Mouse (Mus musculus) MEL (cell line): ENCODE results near the gene Lztr1. TPM values are rescaled to one million over a fixed set of nuclear protein-coding genes. Genes with fewer than 3 reads are reported as not detected.

ENCODE experiments used
- DNase-seq: peaks from one replicate; pipeline ENCODE4 v3.0.0; 2011; ENCODE audit warnings: low read depth, low spot score
- H3K27ac ChIP-seq: 2 replicates; pipeline ENCODE4 v1.5.1; 2012; ENCODE audit warnings: low read depth, mild to moderate bottlenecking, control low read depth, low read length, moderate library complexity; ENCODE audit not compliant: control insufficient read depth
- H3K27me3 ChIP-seq, 2 experiments: fragments of 150-350 bp in 1 of 2; sonication (generic) in 1 of 2; 2 replicates each; pipeline ENCODE4 v1.6.1; 2012; ENCODE audit warnings: low read length in 2 of 2, mild to moderate bottlenecking in 2 of 2, improper control_type of control experiment in 1 of 2, moderate library complexity in 1 of 2; ENCODE audit not compliant: insufficient read depth in 2 of 2, control insufficient read depth in 1 of 2
- H3K36me3 ChIP-seq, 2 experiments: 2 replicates each; pipeline ENCODE4 v1.6.1; 2012 to 2014; ENCODE audit warnings: low read length in 2 of 2, improper control_type of control experiment in 1 of 2, inconsistent platforms in 1 of 2, mild to moderate bottlenecking in 1 of 2; ENCODE audit not compliant: insufficient read depth in 2 of 2, control insufficient read depth in 1 of 2
- H3K4me1 ChIP-seq, 2 experiments: fragments of 150-350 bp in 1 of 2; sonication (generic) in 1 of 2; 2 replicates each; pipeline ENCODE4 v1.6.1; 2012; ENCODE audit warnings: low read length in 2 of 2, improper control_type of control experiment in 1 of 2, mild to moderate bottlenecking in 1 of 2; ENCODE audit not compliant: insufficient read depth in 2 of 2, control insufficient read depth in 1 of 2
- H3K4me3 ChIP-seq, 2 experiments: fragments of 150-350 bp in 1 of 2; sonication (generic) in 1 of 2; 2 replicates each; pipeline ENCODE4 v1.5.1; 2012; ENCODE audit warnings: low read depth in 2 of 2, low read length in 2 of 2, mild to moderate bottlenecking in 2 of 2, moderate library complexity in 2 of 2, control low read depth in 1 of 2, improper control_type of control experiment in 1 of 2; ENCODE audit not compliant: control insufficient read depth in 1 of 2, insufficient read depth in 1 of 2
- H3K79me2 ChIP-seq: 2 replicates; pipeline ENCODE4 v1.6.1; 2012; ENCODE audit warnings: mild to moderate bottlenecking, low read length, moderate library complexity; ENCODE audit not compliant: control insufficient read depth, poor library complexity, insufficient read depth
- H3K9ac ChIP-seq: 2 replicates; pipeline ENCODE4 v1.6.1; 2012; ENCODE audit warnings: low read depth, mild to moderate bottlenecking, control low read depth, low read length, moderate library complexity; ENCODE audit not compliant: control insufficient read depth, poor library complexity, severe bottlenecking
- H3K9me3 ChIP-seq: fragments of 150-350 bp; sonication (generic); replicated peaks from 2 replicates; pipeline ENCODE4 v1.6.1; 2012; ENCODE audit warnings: mild to moderate bottlenecking, low read length, improper control_type of control experiment, moderate library complexity; ENCODE audit not compliant: insufficient read depth
- BHLHE40 ChIP-seq: IDR thresholded peaks from 2 replicates; pipeline ENCODE4 v1.6.1; 2012; ENCODE audit warnings: low read depth, mild to moderate bottlenecking, inconsistent platforms, low read length, improper control_type of control experiment, borderline replicate concordance
- CHD1 ChIP-seq: IDR thresholded peaks from 2 replicates; pipeline ENCODE4 v1.6.1; 2012; ENCODE audit warnings: low read depth, mild to moderate bottlenecking, inconsistent platforms, low read length, improper control_type of control experiment
- CTCF ChIP-seq, 3 experiments: IDR thresholded peaks in 2 of 3; conservative IDR thresholded peaks in 1 of 3; 2 replicates each; pipeline ENCODE4 v1.5.1; 2011 to 2012; ENCODE audit warnings: low read length in 3 of 3, low read depth in 2 of 3, mild to moderate bottlenecking in 2 of 3, improper control_type of control experiment in 1 of 3, inconsistent platforms in 1 of 3, mixed read lengths in 1 of 3, moderate library complexity in 1 of 3; ENCODE audit not compliant: control insufficient read depth in 1 of 3, insufficient read depth in 1 of 3, poor library complexity in 1 of 3, severe bottlenecking in 1 of 3
- E2F4 ChIP-seq: IDR thresholded peaks from 2 replicates; pipeline ENCODE4 v1.6.1; 2011; ENCODE audit warnings: low read depth, low read length, improper control_type of control experiment, borderline replicate concordance
- GATA1 ChIP-seq: IDR thresholded peaks from 2 replicates; pipeline ENCODE4 v1.6.1; 2011; ENCODE audit warnings: low read depth, low read length, improper control_type of control experiment
- HCFC1 ChIP-seq: IDR thresholded peaks from 2 replicates; pipeline ENCODE4 v1.6.1; 2012; ENCODE audit warnings: low read depth, mild to moderate bottlenecking, inconsistent platforms, low read length, improper control_type of control experiment, moderate library complexity
- JUND ChIP-seq: IDR thresholded peaks from 2 replicates; pipeline ENCODE4 v1.6.1; 2011; ENCODE audit warnings: low read depth, mild to moderate bottlenecking, improper control_type of control experiment, low read length
- KAT2A ChIP-seq: conservative IDR thresholded peaks from 2 replicates; pipeline ENCODE4 v1.6.1; 2012; ENCODE audit warnings: low read depth, low read length, improper control_type of control experiment, inconsistent platforms
- MAFK ChIP-seq: IDR thresholded peaks from 2 replicates; pipeline ENCODE4 v1.6.1; 2011; ENCODE audit warnings: low read depth, mild to moderate bottlenecking, low read length, improper control_type of control experiment, borderline replicate concordance
- MEF2A ChIP-seq: IDR thresholded peaks from 2 replicates; pipeline ENCODE4 v1.6.1; 2014; ENCODE audit warnings: low read depth, mild to moderate bottlenecking, inconsistent platforms, low read length, improper control_type of control experiment; ENCODE audit not compliant: poor library complexity, insufficient replicate concordance, severe bottlenecking; ENCODE audit errors: extremely low read depth
- MYC ChIP-seq: IDR thresholded peaks from 2 replicates; pipeline ENCODE4 v1.6.1; 2011; ENCODE audit warnings: low read depth, mild to moderate bottlenecking, low read length, improper control_type of control experiment, moderate library complexity
- POLR2AphosphoS2 ChIP-seq: IDR thresholded peaks from 2 replicates; pipeline ENCODE4 v1.6.1; 2011; ENCODE audit warnings: low read length, improper control_type of control experiment
- RAD21 ChIP-seq: IDR thresholded peaks from 2 replicates; pipeline ENCODE4 v1.6.1; 2011; ENCODE audit warnings: mild to moderate bottlenecking, low read depth, low read length, improper control_type of control experiment
- SMC3 ChIP-seq: IDR thresholded peaks from 2 replicates; pipeline ENCODE4 v1.6.1; 2011; ENCODE audit warnings: low read depth, low read length, improper control_type of control experiment
- TAL1 ChIP-seq: IDR thresholded peaks from 2 replicates; pipeline ENCODE4 v1.6.1; 2012; ENCODE audit warnings: mild to moderate bottlenecking, inconsistent platforms, low read length, moderate library complexity, mixed read lengths
- TBP ChIP-seq: IDR thresholded peaks from 2 replicates; pipeline ENCODE4 v1.8.0; 2011; ENCODE audit warnings: low read depth, low read length, improper control_type of control experiment
- UBTF ChIP-seq: IDR thresholded peaks from 2 replicates; pipeline ENCODE4 v1.6.1; 2012; ENCODE audit warnings: low read depth, mild to moderate bottlenecking, inconsistent platforms, low read length, improper control_type of control experiment, moderate library complexity, borderline replicate concordance; ENCODE audit not compliant: insufficient read depth
- USF1 ChIP-seq: IDR thresholded peaks from 2 replicates; pipeline ENCODE4 v1.6.1; 2014; ENCODE audit warnings: low read depth, mild to moderate bottlenecking, inconsistent platforms, low read length, improper control_type of control experiment, moderate library complexity
- USF2 ChIP-seq, 2 experiments: IDR thresholded peaks; 2 replicates each; pipeline ENCODE4 v1.6.1; 2011 to 2012; ENCODE audit warnings: improper control_type of control experiment in 2 of 2, low read length in 2 of 2, borderline replicate concordance in 1 of 2, inconsistent platforms in 1 of 2, low read depth in 1 of 2, mild to moderate bottlenecking in 1 of 2; ENCODE audit not compliant: insufficient read depth in 1 of 2
- ZC3H11A ChIP-seq: IDR thresholded peaks from 2 replicates; pipeline ENCODE4 v1.6.1; 2012; ENCODE audit warnings: low read depth, mild to moderate bottlenecking, inconsistent platforms, low read length, improper control_type of control experiment
- ZKSCAN1 ChIP-seq: IDR thresholded peaks from 2 replicates; pipeline ENCODE4 v1.6.1; 2012; ENCODE audit warnings: low read depth, mild to moderate bottlenecking, inconsistent platforms, low read length, improper control_type of control experiment, moderate library complexity
- ZNF384 ChIP-seq: IDR thresholded peaks from 2 replicates; pipeline ENCODE4 v1.6.1; 2012; ENCODE audit warnings: low read depth, mild to moderate bottlenecking, inconsistent platforms, low read length, improper control_type of control experiment
- polyA plus RNA-seq, 2 experiments: library from polyadenylated mRNA; stranded (reverse) in 1 of 2; unstranded in 1 of 2; fragments of >175 nt in 1 of 2; fragments of >200 nt in 1 of 2; gene quantifications; 2 replicates each; pipeline versions ENCODE4 v1.2.1 to v1.2.4; 2012; ENCODE audit warnings: low replicate concordance in 2 of 2, low read depth in 1 of 2; ENCODE audit not compliant: insufficient read length in 2 of 2, insufficient read depth in 1 of 2, missing spikeins in 1 of 2
- total RNA-seq: library from RNA; depleted of rRNA; stranded (reverse); fragments of 300-350 nt; gene quantifications from 2 replicates; pipeline ENCODE4 v1.2.3, GENCODE M21; 2012

Gene Lztr1
- total and polyA plus RNA-seq, 3 experiments, result 45.1 to 83.2 TPM; not detected in 1

- no peak for TF ChIP-seq TAL1
- no peak for TF ChIP-seq SMC3
- no peak for TF ChIP-seq HCFC1
- no peak for TF ChIP-seq CHD1
- TF ChIP-seq E2F4, result no peak
Observed at GRCm38 (mm10) chr16:17556180-17556579, 47.7 kb downstream of the Lztr1 start (continued).

- Histone ChIP-seq H3K36me3 (peaks cover 0 to 10% of the 10 kb centered on the region in 2 experiments; a peak in 2 of 4 replicates), H3K9ac (no peak overlapping the region), H3K27me3 (no peaks in the 10 kb centered on the region), H3K4me3 (no peak overlapping the region), H3K27ac (no peak overlapping the region), H3K9me3 (no peaks in the 10 kb centered on the region), H3K79me2 (no peaks in the 10 kb centered on the region), H3K4me1 (peaks cover 6 to 30% of the 10 kb centered on the region in 2 experiments)
- no peak for TF ChIP-seq USF1
- TF ChIP-seq UBTF, result no peak
- TF ChIP-seq MAFK, result no peak
- DNase-seq, result no peak
Observed at GRCm38 (mm10) chr16:17556907-17557306, 48.4 kb downstream of the Lztr1 start.

- Histone ChIP-seq H3K27ac (no peak overlapping the region), H3K9ac (peak overlapping the region; percentile 6; the same call in 1 of the 2 replicates), H3K4me1 (peaks cover 6 to 30% of the 10 kb centered on the region in 2 experiments), H3K27me3 (peaks cover 0 to 3% of the 10 kb centered on the region in 2 experiments; a peak in 1 of 4 replicates), H3K79me2 (no peaks in the 10 kb centered on the region), H3K36me3 (peaks cover 0 to 10% of the 10 kb centered on the region in 2 experiments; a peak in 2 of 4 replicates), H3K4me3 (peak overlapping the region in 1 of 2 experiments; percentile 38; a peak in 1 of 4 replicates), H3K9me3 (no peaks in the 10 kb centered on the region)
- TF ChIP-seq SMC3, result peak; percentile 95
- TF ChIP-seq MYC, result no peak
- TF ChIP-seq TBP, result no peak
- no peak for TF ChIP-seq USF2 (IDR thresholded peaks at IDR 0.05; ENCODE audit: borderline replicate concordance in 1 of 2, insufficient read depth in 1 of 2, low read depth in 1 of 2, low read length in 2 of 2)
- TF ChIP-seq GATA1, result no peak
- TF ChIP-seq ZNF384, result no peak
- TF ChIP-seq ZKSCAN1, result no peak
- TF ChIP-seq CHD1, result no peak
- peak; percentile 77 for TF ChIP-seq ZC3H11A
- no peak for TF ChIP-seq JUND
- TF ChIP-seq MEF2A, result no peak
- TF ChIP-seq UBTF, result no peak
- peak; percentile 94 for TF ChIP-seq RAD21
- TF ChIP-seq BHLHE40, result no peak
- TF ChIP-seq CTCF (IDR thresholded peaks at IDR 0.05 in 2 of 3, conservative IDR thresholded peaks at IDR 0.05 in 1 of 3; ENCODE audit: control insufficient read depth in 1 of 3, insufficient read depth in 1 of 3, low read depth in 2 of 3, low read length in 3 of 3, poor library complexity in 1 of 3, severe bottlenecking in 1 of 3), result peak; percentile 97 to 99 (median 97)
- TF ChIP-seq HCFC1, result no peak
- no peak for TF ChIP-seq KAT2A
- TF ChIP-seq POLR2AphosphoS2, result no peak
- TF ChIP-seq USF1, result no peak
- no peak for TF ChIP-seq TAL1
- DNase-seq, result peak; percentile 77
Observed at GRCm38 (mm10) chr16:17557947-17558480, 49.5 kb downstream of the Lztr1 start.
